Mouse (Mus musculus) small intestine, adult 2 months (tissue): ENCODE measurements around the gene Gm44790.
"Not testable (repeated sequence)": the region's sequence is repeated elsewhere in the genome, so short reads cannot be mapped to it uniquely, and the experiment has no call there.

ENCODE experiments used
- CTCF ChIP-seq: fragments of 200-500 bp; IDR thresholded peaks from 2 replicates; pipeline ENCODE4 v1.5.1; 2012; ENCODE audit warnings: low read depth, mild to moderate bottlenecking, control low read depth, inconsistent platforms, low read length, moderate library complexity, mixed read lengths; ENCODE audit not compliant: insufficient replicate concordance, insufficient read length; ENCODE audit errors: extremely low read depth
- POLR2A ChIP-seq: fragments of 200-500 bp; IDR thresholded peaks from 2 replicates; pipeline ENCODE4 v1.6.1; 2012; ENCODE audit warnings: low read depth, mild to moderate bottlenecking, control low read depth, inconsistent platforms, low read length, moderate library complexity

DNA sequence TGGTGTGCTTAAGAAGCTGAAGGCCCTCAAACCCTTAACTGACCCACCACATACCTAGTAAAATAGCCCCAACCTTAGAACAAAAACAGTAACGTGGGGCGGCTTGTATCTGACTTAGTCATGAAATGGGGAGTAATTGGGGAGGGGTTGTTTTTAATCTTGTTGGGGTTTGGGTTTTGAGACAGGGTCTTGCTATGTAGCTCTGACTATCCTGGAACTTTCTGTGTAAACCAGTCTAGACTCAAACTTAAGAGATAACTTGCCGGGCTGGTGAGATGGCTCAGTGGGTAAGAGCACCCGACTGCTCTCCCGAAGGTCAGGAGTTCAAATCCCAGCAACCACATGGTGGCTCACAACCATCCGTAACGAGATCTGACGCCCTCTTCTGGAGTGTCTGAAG, 46.3 kb upstream of the Gm44790 start:
- not testable (repeated sequence) for TF ChIP-seq POLR2A, CTCF
